ENCODE assay signal across 15 mouse cellular contexts in the genomic region with DNA sequence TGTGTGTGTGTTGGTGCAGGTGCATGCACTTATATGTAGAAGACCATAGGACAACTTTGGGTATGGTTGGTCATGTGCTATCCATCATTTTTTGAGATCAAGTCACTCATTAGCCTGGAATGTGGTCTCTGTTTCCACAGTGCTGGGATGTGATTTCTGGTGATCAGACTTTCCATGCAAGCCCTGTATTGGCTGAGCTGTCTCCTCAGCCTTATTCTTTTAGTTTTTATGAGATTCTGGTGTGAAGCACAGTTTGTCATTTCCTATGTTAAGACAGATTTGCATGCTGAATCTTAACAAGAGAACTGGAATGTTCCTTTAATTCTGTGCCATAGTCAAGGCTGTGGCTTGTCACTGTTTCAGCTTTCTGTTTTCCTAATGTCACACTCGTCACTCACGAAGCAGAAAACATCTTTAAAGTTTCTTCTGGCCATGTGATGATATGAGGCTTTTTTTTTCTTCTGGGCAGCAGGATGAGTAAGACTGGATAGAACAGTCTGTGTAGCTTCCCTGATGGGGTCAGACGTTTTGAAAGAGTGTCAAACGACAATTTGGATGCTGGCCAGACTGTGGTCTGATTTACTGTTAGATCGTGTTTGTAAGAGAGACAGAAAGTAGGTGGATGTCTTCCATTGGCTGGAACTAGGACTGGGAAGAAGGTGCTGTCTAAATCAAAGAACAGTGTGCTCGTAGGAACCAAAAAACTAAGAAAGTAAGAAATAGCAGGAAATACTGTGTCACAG. TPM values are rescaled to one million over a fixed set of nuclear protein-coding genes. Genes with fewer than 3 reads are reported as not detected.
DNase-seq lines count a peak whose midpoint lies in the region; ATAC-seq and TF ChIP-seq lines count a peak whose summit lies in the region.
"Had no signal": no experiment of that assay in that cellular context is flagged by ENCODE, and none has a peak within 500 bp of the region (broad histone marks: within the 10 kb centered on the region; RNA-seq: fewer than 3 reads in every experiment).

No protein-coding gene starts in this region.

- no peak overlapping the region for H3K4me2 ChIP-seq in forebrain, embryonic 13.5 days
- H3K4me2 ChIP-seq in forebrain, embryonic 11.5 days (ENCODE audit: low read depth, low read length, severe bottlenecking), result no peak overlapping the region
- no peak overlapping the region for H3K4me2 ChIP-seq in kidney, embryonic 15.5 days
- no peak overlapping the region for H3K4me2 ChIP-seq in intestine, embryonic 16.5 days (ENCODE audit: low read depth, low read length)
- H3K4me2 ChIP-seq: midbrain, embryonic 12.5 days had no signal

- H3K4me3 ChIP-seq in forebrain, embryonic 13.5 days, result no peak overlapping the region
- H3K4me3 ChIP-seq in forebrain, embryonic 11.5 days (ENCODE audit: low read depth, low read length), result no peak overlapping the region
- no peak overlapping the region for H3K4me3 ChIP-seq in kidney, embryonic 15.5 days (replicated peaks)
- H3K4me3 ChIP-seq in MEL (ENCODE audit: control insufficient read depth in 1 of 2, insufficient read depth in 1 of 2, low read depth in 2 of 2, low read length in 2 of 2), result no peak overlapping the region
- H3K4me3 ChIP-seq in cortical plate, adult 2 months (ENCODE audit: insufficient read depth, low read length), result no peak overlapping the region
- no peak overlapping the region for H3K4me3 ChIP-seq in intestine, embryonic 16.5 days (ENCODE audit: low read length)
- H3K4me3 ChIP-seq: limb, embryonic 10.5 days; midbrain, embryonic 12.5 days had no signal

- 62% methylated on average over 6 of the region's 6 CpGs for WGBS in forebrain, embryonic 13.5 days
- 79% methylated on average over 6 of the region's 6 CpGs for WGBS in forebrain, embryonic 11.5 days
- 43% methylated on average over 6 of the region's 6 CpGs for WGBS in kidney, embryonic 15.5 days
- WGBS in intestine, embryonic 16.5 days, result 50% methylated on average over 6 of the region's 6 CpGs

- no peak for TF ChIP-seq RAD21 in MEL (IDR thresholded peaks at IDR 0.05; ENCODE audit: low read depth, low read length)

- no peak for TF ChIP-seq EP300 in MEL (IDR thresholded peaks at IDR 0.05; ENCODE audit: low read depth in 1 of 2, low read length in 2 of 2)

- H3K79me2 ChIP-seq in MEL (ENCODE audit: control insufficient read depth, insufficient read depth, low read length, poor library complexity), result no peaks in the 10 kb centered on the region

- H3K27ac ChIP-seq in forebrain, embryonic 13.5 days, result no peak overlapping the region
- no peak overlapping the region for H3K27ac ChIP-seq in forebrain, embryonic 11.5 days (ENCODE audit: low read depth, low read length)
- H3K27ac ChIP-seq in kidney, embryonic 15.5 days, result no peak overlapping the region
- H3K27ac ChIP-seq in MEL (ENCODE audit: control insufficient read depth, low read depth, low read length), result no peak overlapping the region
- peak overlapping the region; percentile 28; the same call in 1 of the 2 replicates for H3K27ac ChIP-seq in cortical plate, adult 2 months (ENCODE audit: insufficient read depth, low read length)
- H3K27ac ChIP-seq in intestine, embryonic 16.5 days (ENCODE audit: low read length), result no peak overlapping the region
- H3K27ac ChIP-seq: limb, embryonic 10.5 days; liver, embryonic 14.5 days; midbrain, embryonic 12.5 days had no signal

- H3K9me3 ChIP-seq in forebrain, embryonic 13.5 days (replicated peaks), result no peaks in the 10 kb centered on the region
- no peaks in the 10 kb centered on the region for H3K9me3 ChIP-seq in forebrain, embryonic 11.5 days (ENCODE audit: control insufficient read depth, low read length)
- no peaks in the 10 kb centered on the region for H3K9me3 ChIP-seq in kidney, embryonic 15.5 days (replicated peaks)
- no peaks in the 10 kb centered on the region for H3K9me3 ChIP-seq in MEL (replicated peaks; ENCODE audit: insufficient read depth, low read length)
- no peaks in the 10 kb centered on the region for H3K9me3 ChIP-seq in intestine, embryonic 16.5 days (ENCODE audit: control insufficient read depth, low read length)
- H3K9me3 ChIP-seq: G1E; limb, embryonic 10.5 days; midbrain, embryonic 12.5 days had no signal

- H3K36me3 ChIP-seq in forebrain, embryonic 13.5 days (ENCODE audit: poor library complexity, severe bottlenecking), result no peaks in the 10 kb centered on the region
- no peaks in the 10 kb centered on the region for H3K36me3 ChIP-seq in forebrain, embryonic 11.5 days (ENCODE audit: control insufficient read depth, insufficient read depth, low read length)
- no peaks in the 10 kb centered on the region for H3K36me3 ChIP-seq in kidney, embryonic 15.5 days
- H3K36me3 ChIP-seq in MEL (ENCODE audit: control insufficient read depth in 1 of 2, insufficient read depth in 2 of 2, low read length in 2 of 2), result no peaks in the 10 kb centered on the region
- no peaks in the 10 kb centered on the region for H3K36me3 ChIP-seq in intestine, embryonic 16.5 days (ENCODE audit: control insufficient read depth, insufficient read depth, low read length)
- H3K36me3 ChIP-seq: limb, embryonic 10.5 days; midbrain, embryonic 12.5 days had no signal

- H3K4me1 ChIP-seq in forebrain, embryonic 13.5 days, result no peaks in the 10 kb centered on the region
- H3K4me1 ChIP-seq in forebrain, embryonic 11.5 days (replicated peaks; ENCODE audit: control insufficient read depth, insufficient read depth, low read length), result no peaks in the 10 kb centered on the region
- no peaks in the 10 kb centered on the region for H3K4me1 ChIP-seq in kidney, embryonic 15.5 days
- H3K4me1 ChIP-seq in MEL (ENCODE audit: control insufficient read depth in 1 of 2, insufficient read depth in 2 of 2, low read length in 2 of 2), result no peaks in the 10 kb centered on the region
- no peaks in the 10 kb centered on the region; the same call in 1 of the 2 replicates for H3K4me1 ChIP-seq in cortical plate, adult 2 months (ENCODE audit: control insufficient read depth, insufficient read depth, low read length)
- no peaks in the 10 kb centered on the region for H3K4me1 ChIP-seq in intestine, embryonic 16.5 days (ENCODE audit: control insufficient read depth, insufficient read depth, low read length)
- H3K4me1 ChIP-seq: limb, embryonic 10.5 days; midbrain, embryonic 12.5 days had no signal

- H3K27me3 ChIP-seq in forebrain, embryonic 13.5 days, result no peaks in the 10 kb centered on the region
- H3K27me3 ChIP-seq in forebrain, embryonic 11.5 days (ENCODE audit: control insufficient read depth, insufficient read depth, low read length), result no peaks in the 10 kb centered on the region
- no peaks in the 10 kb centered on the region for H3K27me3 ChIP-seq in kidney, embryonic 15.5 days
- H3K27me3 ChIP-seq in MEL (ENCODE audit: control insufficient read depth in 1 of 2, insufficient read depth in 2 of 2, low read length in 2 of 2), result no peaks in the 10 kb centered on the region
- H3K27me3 ChIP-seq in intestine, embryonic 16.5 days (replicated peaks; ENCODE audit: control insufficient read depth, insufficient read depth, low read length), result no peaks in the 10 kb centered on the region
- H3K27me3 ChIP-seq: midbrain, embryonic 12.5 days had no signal

- no peak overlapping the region for H3K9ac ChIP-seq in forebrain, embryonic 13.5 days
- no peak overlapping the region for H3K9ac ChIP-seq in forebrain, embryonic 11.5 days (ENCODE audit: low read length)
- no peak overlapping the region for H3K9ac ChIP-seq in kidney, embryonic 15.5 days
- H3K9ac ChIP-seq in MEL (ENCODE audit: control insufficient read depth, low read depth, low read length, poor library complexity, severe bottlenecking), result no peak overlapping the region
- H3K9ac ChIP-seq in intestine, embryonic 16.5 days (ENCODE audit: low read depth, low read length), result no peak overlapping the region
- H3K9ac ChIP-seq: liver, embryonic 14.5 days; midbrain, embryonic 12.5 days had no signal

- TF ChIP-seq CTCF in MEL (IDR thresholded peaks at IDR 0.05 in 2 of 3, conservative IDR thresholded peaks at IDR 0.05 in 1 of 3; ENCODE audit: control insufficient read depth in 1 of 3, insufficient read depth in 1 of 3, low read depth in 2 of 3, low read length in 3 of 3, poor library complexity in 1 of 3, severe bottlenecking in 1 of 3), result no peak
- no peak for TF ChIP-seq CTCF in cortical plate, adult 2 months (IDR thresholded peaks at IDR 0.05; ENCODE audit: extremely low read depth, insufficient read depth, low read length)

- ATAC-seq in forebrain, embryonic 13.5 days, result 0 out of 2 replicates have a peak, but pooled peaks have one; percentile 36
- no peak for ATAC-seq in forebrain, embryonic 11.5 days (replicated peaks; ENCODE audit: low FRiP score)
- ATAC-seq in kidney, embryonic 15.5 days (replicated peaks; ENCODE audit: low FRiP score), result no peak
- ATAC-seq in intestine, embryonic 16.5 days, result no peak

- no peak for TF ChIP-seq POLR2A in MEL (IDR thresholded peaks at IDR 0.05; ENCODE audit: control insufficient read depth in 1 of 2, insufficient read depth in 1 of 2, low read depth in 1 of 2, low read length in 2 of 2, poor library complexity in 1 of 2)
- TF ChIP-seq POLR2A in cortical plate, adult 2 months (IDR thresholded peaks at IDR 0.05; ENCODE audit: extremely low read depth, insufficient read depth, low read length), result no peak

- DNase-seq in forebrain, embryonic 11.5 days (ENCODE audit: low spot score), result no peak
- DNase-seq in kidney, postnatal 4 days, result peak; percentile 22 to 38
- peak; percentile 37 for DNase-seq in MEL (ENCODE audit: low read depth, low spot score)
- no peak for DNase-seq in right cerebral cortex, adult 2 months (ENCODE audit: low spot score in 2 of 2)

RNA-seq across cellular contexts. Expression of gene Tbrg1, which starts 20.1 kb away (rescaled TPM):
- 92.9 and 99.1 TPM in 2 replicates for polyA plus RNA-seq in forebrain, embryonic 13.5 days (2015; fragmentation: Nextera tagmentation; extraction: Ambion mirVana)
- 128 TPM in 2 replicates for polyA plus RNA-seq in forebrain, embryonic 11.5 days (2014; fragmentation: Nextera tagmentation; extraction: Ambion mirVana)
- 140 and 141 TPM in 2 replicates for polyA plus RNA-seq in kidney, embryonic 15.5 days (2015; fragmentation: Nextera tagmentation; extraction: Ambion mirVana)
- total RNA-seq in MEL (2012; rRNA removed), result 140 and 159 TPM in 2 replicates
- 100 to 1,000 TPM in 1 of 2 experiments, not detected in 1; 127 TPM for polyA plus RNA-seq in MEL (2012; ENCODE audit: insufficient read depth in 1 of 2, insufficient read length in 2 of 2, low read depth in 1 of 2, low replicate concordance in 2 of 2, missing spikeins in 1 of 2)
- polyA plus RNA-seq in cortical plate, adult 2 months (2012; rRNA removed), result 48.0 TPM in 2 replicates
- 191 and 203 TPM in 2 replicates for polyA plus RNA-seq in intestine, embryonic 16.5 days (2015; fragmentation: Nextera tagmentation; extraction: Ambion mirVana)

RNA-seq across cellular contexts. Expression of gene Spa17, which starts 23.4 kb away (rescaled TPM):
- 13.1 and 15.9 TPM in 2 replicates for polyA plus RNA-seq in forebrain, embryonic 13.5 days (2015; fragmentation: Nextera tagmentation; extraction: Ambion mirVana)
- 16.7 and 20.6 TPM in 2 replicates for polyA plus RNA-seq in forebrain, embryonic 11.5 days (2014; fragmentation: Nextera tagmentation; extraction: Ambion mirVana)
- polyA plus RNA-seq in kidney, embryonic 15.5 days (2015; fragmentation: Nextera tagmentation; extraction: Ambion mirVana), result 6.6 and 6.7 TPM in 2 replicates
- 0.46 and 1.2 TPM in 2 replicates for total RNA-seq in MEL (2012; rRNA removed)
- 1 to 10 TPM in 1 of 2 experiments, not detected in 1; 2.6 TPM for polyA plus RNA-seq in MEL (2012; ENCODE audit: insufficient read depth in 1 of 2, insufficient read length in 2 of 2, low read depth in 1 of 2, low replicate concordance in 2 of 2, missing spikeins in 1 of 2)
- 4.8 and 5.0 TPM in 2 replicates for polyA plus RNA-seq in cortical plate, adult 2 months (2012; rRNA removed)
- 3.0 and 3.4 TPM in 2 replicates for polyA plus RNA-seq in intestine, embryonic 16.5 days (2015; fragmentation: Nextera tagmentation; extraction: Ambion mirVana)

RNA-seq across cellular contexts. Expression of gene Panx3, which starts 32.1 kb away (rescaled TPM):
- 0.18 TPM in 1 of 2 replicates, not detected in the other for polyA plus RNA-seq in forebrain, embryonic 13.5 days (2015; fragmentation: Nextera tagmentation; extraction: Ambion mirVana)
- 0.32 TPM in 1 of 2 replicates, not detected in the other for polyA plus RNA-seq in forebrain, embryonic 11.5 days (2014; fragmentation: Nextera tagmentation; extraction: Ambion mirVana)
- 5.4 TPM in 1 of 2 replicates, not detected in the other for polyA plus RNA-seq in kidney, embryonic 15.5 days (2015; fragmentation: Nextera tagmentation; extraction: Ambion mirVana)
- 0.33 and 0.42 TPM in 2 replicates for total RNA-seq in MEL (2012; rRNA removed)
- under 1 TPM in 1 of 2 experiments, not detected in 1; 0.17 TPM for polyA plus RNA-seq in MEL (2012; ENCODE audit: insufficient read depth in 1 of 2, insufficient read length in 2 of 2, low read depth in 1 of 2, low replicate concordance in 2 of 2, missing spikeins in 1 of 2)
- polyA plus RNA-seq in cortical plate, adult 2 months (2012; rRNA removed), result not detected in 2 replicates
- not detected in 2 replicates for polyA plus RNA-seq in intestine, embryonic 16.5 days (2015; fragmentation: Nextera tagmentation; extraction: Ambion mirVana)
- total RNA-seq: heart, postnatal 25 days; layer of hippocampus, postnatal 25 days had no signal
- polyA plus RNA-seq: C2C12; G1E; limb, embryonic 10.5 days; liver, embryonic 14.5 days had no signal

Comparison
In these comparisons a context has a peak if more than half of its experiments do, and no peak if none do; other contexts are left out.
1. DNase-seq: peak in kidney, postnatal 4 days (2 of 2) and MEL (single experiment); none in forebrain, embryonic 11.5 days (single experiment) and right cerebral cortex, adult 2 months (0 of 2).